Mouse (Mus musculus) heart, embryonic 16.5 days (tissue): ENCODE results near the gene Clmp. TPM values are rescaled to one million over a fixed set of nuclear protein-coding genes. Genes with fewer than 3 reads are reported as not detected.

Source experiments
- ATAC-seq: fragments of 200-750 bp; cut with Nextera tagmentation; replicated peaks from 2 replicates; pipeline ENCODE4 v1.8.0; 2017; ENCODE audit warnings: moderate number of reproducible peaks; ENCODE audit not compliant: insufficient read depth, low FRiP score; ENCODE audit errors: extremely low read depth
- H3K27ac ChIP-seq: fragments of 300-500 bp; sonication (generic); 2 replicates; pipeline ENCODE4 v1.5.1; 2014; ENCODE audit warnings: mild to moderate bottlenecking, low read length, control low read depth, moderate library complexity
- H3K27me3 ChIP-seq: fragments of 300-500 bp; sonication (generic); 2 replicates; pipeline ENCODE4 v1.6.1; 2014; ENCODE audit warnings: low read length, mixed read lengths; ENCODE audit not compliant: control insufficient read depth, insufficient read depth
- H3K36me3 ChIP-seq: fragments of 300-500 bp; sonication (generic); 2 replicates; pipeline ENCODE4 v1.6.1; 2014; ENCODE audit not compliant: control insufficient read depth, insufficient read depth
- H3K4me1 ChIP-seq: fragments of 300-500 bp; sonication (generic); 2 replicates; pipeline ENCODE4 v1.6.1; 2014; ENCODE audit warnings: low read length, mixed read lengths; ENCODE audit not compliant: control insufficient read depth, insufficient read depth
- H3K4me2 ChIP-seq: fragments of 300-500 bp; sonication (generic); 2 replicates; pipeline ENCODE4 v1.6.1; 2014; ENCODE audit warnings: low read depth, mild to moderate bottlenecking, control low read depth, low read length
- H3K4me3 ChIP-seq: fragments of 300-500 bp; sonication (generic); 2 replicates; pipeline ENCODE4 v1.5.1; 2014; ENCODE audit warnings: mild to moderate bottlenecking, control low read depth, low read length
- H3K9ac ChIP-seq: fragments of 300-500 bp; sonication (generic); 2 replicates; pipeline ENCODE4 v1.6.1; 2014; ENCODE audit warnings: low read length, control low read depth
- H3K9me3 ChIP-seq: fragments of 300-500 bp; sonication (generic); replicated peaks from 2 replicates; pipeline ENCODE4 v1.6.1; 2016; ENCODE audit warnings: low read length; ENCODE audit not compliant: control insufficient read depth
- WGBS: fragments of 180-500 bp; shearing (Covaris S2); extraction: QIAGEN DNeasy Blood & Tissue Kit; methylation state at CpG from one replicate; pipeline ENCODE4 v1.1.7; 2014; 5-methylcytosine and 5-hydroxymethylcytosine counted together
- polyA plus RNA-seq: library from polyadenylated mRNA; unstranded; fragments of >200 nt; fragmentation: Nextera tagmentation; extraction: Ambion mirVana; gene quantifications from 2 replicates; pipeline ENCODE4 v1.2.1, GENCODE M21; 2015

Gene Clmp
- polyA plus RNA-seq, 1 experiment from 2014 or later: 7.4 TPM

GRCm38 (mm10) chr9:40717875-40718185 is 32.1 kb downstream of the Clmp start:
- H3K27ac ChIP-seq: no peak overlapping the region
- 22% methylated on average over 7 of the region's 7 CpGs for WGBS
- no peak for ATAC-seq

GRCm38 (mm10) chr9:40720881-40721280 is 35.1 kb downstream of the Clmp start:
- Histone ChIP-seq H3K9ac (no peak overlapping the region), H3K4me1 (no peaks in the 10 kb centered on the region), H3K27me3 (no peaks in the 10 kb centered on the region), H3K36me3 (no peaks in the 10 kb centered on the region), H3K4me2 (no peak overlapping the region), H3K27ac (no peak overlapping the region), H3K4me3 (no peak overlapping the region), H3K9me3 (no peaks in the 10 kb centered on the region)
- ATAC-seq: no peak
- 41% methylated on average over 7 of the region's 7 CpGs for WGBS

More at GRCm38 (mm10) chr9:40717875-40718185, 32.1 kb downstream of the Clmp start:
- H3K4me3 ChIP-seq: no peak overlapping the region
- no peak overlapping the region for H3K9ac ChIP-seq
- peak overlapping the region; percentile 27; the same call in 1 of the 2 replicates for H3K4me2 ChIP-seq
- no peaks in the 10 kb centered on the region for H3K27me3 ChIP-seq
- H3K4me1 ChIP-seq: no peaks in the 10 kb centered on the region
- H3K9me3 ChIP-seq: no peaks in the 10 kb centered on the region
- no peaks in the 10 kb centered on the region for H3K36me3 ChIP-seq

- no peaks in the 10 kb centered on the region for H3K36me3 ChIP-seq
- H3K4me1 ChIP-seq: no peaks in the 10 kb centered on the region
- H3K27me3 ChIP-seq: no peaks in the 10 kb centered on the region
- H3K9me3 ChIP-seq: no peaks in the 10 kb centered on the region
- H3K27ac ChIP-seq: no peak overlapping the region
- WGBS: 53% methylated on average over 2 of the region's 2 CpGs
- no peak overlapping the region for H3K4me2 ChIP-seq
- no peak for ATAC-seq
- no peak overlapping the region for H3K4me3 ChIP-seq
- no peak overlapping the region for H3K9ac ChIP-seq
These were observed 37.6 kb downstream of the Clmp start for GRCm38 (mm10) chr9:40723311-40723772.

GRCm38 (mm10) chr9:40724978-40725377 is 39.2 kb downstream of the Clmp start:
- Histone ChIP-seq H3K27me3 (no peaks in the 10 kb centered on the region), H3K4me2 (no peak overlapping the region), H3K4me1 (no peaks in the 10 kb centered on the region), H3K27ac (no peak overlapping the region), H3K9me3 (no peaks in the 10 kb centered on the region), H3K4me3 (no peak overlapping the region), H3K9ac (no peak overlapping the region), H3K36me3 (no peaks in the 10 kb centered on the region)
- WGBS: 74% methylated on average over 5 of the region's 5 CpGs
- ATAC-seq: no peak

- no peaks in the 10 kb centered on the region for H3K27me3 ChIP-seq
- no peaks in the 10 kb centered on the region for H3K9me3 ChIP-seq
- H3K4me3 ChIP-seq: no peak overlapping the region
- WGBS: 89% methylated on average over 4 of the region's 4 CpGs
- H3K27ac ChIP-seq: no peak overlapping the region
- H3K9ac ChIP-seq: no peak overlapping the region
- ATAC-seq: no peak
- H3K36me3 ChIP-seq: no peaks in the 10 kb centered on the region
- H3K4me1 ChIP-seq: peaks cover 9% of the 10 kb centered on the region
- H3K4me2 ChIP-seq: no peak overlapping the region
These were observed 41.5 kb downstream of the Clmp start for GRCm38 (mm10) chr9:40727140-40727823.

- Histone ChIP-seq H3K27ac (no peak overlapping the region), H3K9ac (no peak overlapping the region), H3K36me3 (no peaks in the 10 kb centered on the region), H3K4me2 (no peak overlapping the region), H3K4me3 (no peak overlapping the region), H3K9me3 (no peaks in the 10 kb centered on the region), H3K27me3 (no peaks in the 10 kb centered on the region), H3K4me1 (peaks cover 9% of the 10 kb centered on the region)
- WGBS: 76% methylated on average over 7 of the region's 7 CpGs
- no peak for ATAC-seq
These were observed 42.2 kb downstream of the Clmp start for GRCm38 (mm10) chr9:40727824-40728495.

- no peaks in the 10 kb centered on the region for H3K9me3 ChIP-seq
- H3K36me3 ChIP-seq: no peaks in the 10 kb centered on the region
- whole genome bisulfite sequencing: 61% methylated on average over 12 of the region's 12 CpGs
- H3K27me3 ChIP-seq: no peaks in the 10 kb centered on the region
- ATAC-seq: no peak
- peak overlapping the region; percentile 37 for H3K27ac ChIP-seq
- H3K4me1 ChIP-seq: peaks cover 9% of the 10 kb centered on the region
- H3K4me3 ChIP-seq: peak overlapping the region; percentile 44
- peak overlapping the region; percentile 58 for H3K9ac ChIP-seq
- peak overlapping the region; percentile 65 for H3K4me2 ChIP-seq
These were observed 44.5 kb downstream of the Clmp start for GRCm38 (mm10) chr9:40730302-40730700.

GRCm38 (mm10) chr9:40730701-40731590 is 45.2 kb downstream of the Clmp start:
- Histone ChIP-seq H3K9me3 (no peaks in the 10 kb centered on the region), H3K4me2 (peak overlapping the region; percentile 65), H3K36me3 (no peaks in the 10 kb centered on the region), H3K4me3 (peak overlapping the region; percentile 44), H3K27me3 (no peaks in the 10 kb centered on the region), H3K9ac (peak overlapping the region; percentile 58), H3K27ac (peak overlapping the region; percentile 37), H3K4me1 (peaks cover 9% of the 10 kb centered on the region)
- WGBS: under 1% methylated on average over 35 of the region's 35 CpGs
- peak; percentile 75 for ATAC-seq
